Mouse (Mus musculus): ENCODE measurements at regions not wholly inside any gene's neighbourhood (a gene's known extent, or its start where the extent isn't known, plus 50 kb on each side); places are given as distances from the start of the nearest gene placed in this dataset.

- H3K27ac ChIP-seq (ENCODE audit: insufficient read depth, low read depth, low read length, poor library complexity, severe bottlenecking), result no peak overlapping the region
- DNase-seq (ENCODE audit: low read depth, low spot score), result no peak
- H3K9me3 ChIP-seq (ENCODE audit: control insufficient read depth, insufficient read depth, low read depth, low read length), result no peaks in the 10 kb centered on the region
- H3K36me3 ChIP-seq (ENCODE audit: control insufficient read depth, insufficient read depth, low read length, poor library complexity, severe bottlenecking), result no peaks in the 10 kb centered on the region
- H3K4me1 ChIP-seq (ENCODE audit: control insufficient read depth in 2 of 2, insufficient read depth in 2 of 2, low read length in 2 of 2, poor library complexity in 1 of 2), result peaks cover 4 to 12% of the 10 kb centered on the region in 2 experiments; a peak in 2 of 4 replicates
- no peak overlapping the region for H3K4me3 ChIP-seq (ENCODE audit: insufficient read depth in 1 of 2, low read depth in 1 of 2, low read length in 2 of 2, poor library complexity in 1 of 2, severe bottlenecking in 1 of 2)
- in situ Hi-C loops (cut with MboI; ENCODE audit: low sequenced_read_pairs in 2 of 2, unreplicated experiment in 2 of 2), result no loop called here
- no peak for TF ChIP-seq CHD2 (IDR thresholded peaks at IDR 0.05; ENCODE audit: low read depth, low read length)
- TF ChIP-seq MAFK (IDR thresholded peaks at IDR 0.05; ENCODE audit: insufficient read depth, low read depth, low read length), result no peak
- TF ChIP-seq ZC3H11A (IDR thresholded peaks at IDR 0.05; ENCODE audit: borderline replicate concordance, low read depth, low read length), result no peak
- no peak for TF ChIP-seq ZNF384 (IDR thresholded peaks at IDR 0.05; ENCODE audit: low read depth, low read length)
- no peak for TF ChIP-seq HCFC1 (IDR thresholded peaks at IDR 0.05; ENCODE audit: borderline replicate concordance, insufficient read depth, low read length)
- no peak overlapping the region for H3K9ac ChIP-seq (ENCODE audit: insufficient read depth, low read depth, low read length, poor library complexity, severe bottlenecking)
Measured at GRCm38 (mm10) chr2:166400304-166400703, 244.8 kb upstream of the Sulf2 start.

GRCm38 (mm10) chr2:166399140-166399830 lies 243.8 kb upstream of the Sulf2 start:
- DNase-seq (ENCODE audit: low read depth, low spot score), result no peak
- H3K9ac ChIP-seq (ENCODE audit: insufficient read depth, low read depth, low read length, poor library complexity, severe bottlenecking), result no peak overlapping the region

GRCm38 (mm10) chr2:166398774-166399139 lies 243.3 kb upstream of the Sulf2 start:
- TF ChIP-seq ZNF384 (IDR thresholded peaks at IDR 0.05; ENCODE audit: low read depth, low read length), result no peak
- TF ChIP-seq HCFC1 (IDR thresholded peaks at IDR 0.05; ENCODE audit: borderline replicate concordance, insufficient read depth, low read length), result no peak
- no peak for TF ChIP-seq MAFK (IDR thresholded peaks at IDR 0.05; ENCODE audit: insufficient read depth, low read depth, low read length)
- no peak for TF ChIP-seq CHD2 (IDR thresholded peaks at IDR 0.05; ENCODE audit: low read depth, low read length)
- TF ChIP-seq ZC3H11A (IDR thresholded peaks at IDR 0.05; ENCODE audit: borderline replicate concordance, low read depth, low read length), result no peak
- no peak overlapping the region for H3K4me3 ChIP-seq (ENCODE audit: insufficient read depth in 1 of 2, low read depth in 1 of 2, low read length in 2 of 2, poor library complexity in 1 of 2, severe bottlenecking in 1 of 2)
- no peaks in the 10 kb centered on the region for H3K9me3 ChIP-seq (ENCODE audit: control insufficient read depth, insufficient read depth, low read depth, low read length)
- no peak for DNase-seq (ENCODE audit: low read depth, low spot score)
- in situ Hi-C loops (cut with MboI; ENCODE audit: low sequenced_read_pairs in 2 of 2, unreplicated experiment in 2 of 2), result no loop called here
- H3K9ac ChIP-seq (ENCODE audit: insufficient read depth, low read depth, low read length, poor library complexity, severe bottlenecking), result no peak overlapping the region
- peaks cover 0 to 9% of the 10 kb centered on the region in 2 experiments; a peak in 1 of 4 replicates for H3K4me1 ChIP-seq (ENCODE audit: control insufficient read depth in 2 of 2, insufficient read depth in 2 of 2, low read length in 2 of 2, poor library complexity in 1 of 2)
- H3K27ac ChIP-seq (ENCODE audit: insufficient read depth, low read depth, low read length, poor library complexity, severe bottlenecking), result no peak overlapping the region
- no peaks in the 10 kb centered on the region for H3K36me3 ChIP-seq (ENCODE audit: control insufficient read depth, insufficient read depth, low read length, poor library complexity, severe bottlenecking)

More at GRCm38 (mm10) chr2:166399140-166399830, 243.8 kb upstream of the Sulf2 start:
- no peak overlapping the region for H3K4me3 ChIP-seq (ENCODE audit: insufficient read depth in 1 of 2, low read depth in 1 of 2, low read length in 2 of 2, poor library complexity in 1 of 2, severe bottlenecking in 1 of 2)
- H3K4me1 ChIP-seq (ENCODE audit: control insufficient read depth in 2 of 2, insufficient read depth in 2 of 2, low read length in 2 of 2, poor library complexity in 1 of 2), result peaks cover 4 to 9% of the 10 kb centered on the region in 2 experiments; a peak in 2 of 4 replicates
- no peak overlapping the region for H3K27ac ChIP-seq (ENCODE audit: insufficient read depth, low read depth, low read length, poor library complexity, severe bottlenecking)
- TF ChIP-seq HCFC1 (IDR thresholded peaks at IDR 0.05; ENCODE audit: borderline replicate concordance, insufficient read depth, low read length), result no peak
- no peak for TF ChIP-seq ZC3H11A (IDR thresholded peaks at IDR 0.05; ENCODE audit: borderline replicate concordance, low read depth, low read length)
- no peak for TF ChIP-seq MAFK (IDR thresholded peaks at IDR 0.05; ENCODE audit: insufficient read depth, low read depth, low read length)
- no peak for TF ChIP-seq ZNF384 (IDR thresholded peaks at IDR 0.05; ENCODE audit: low read depth, low read length)
- TF ChIP-seq CHD2 (IDR thresholded peaks at IDR 0.05; ENCODE audit: low read depth, low read length), result no peak
- H3K36me3 ChIP-seq (ENCODE audit: control insufficient read depth, insufficient read depth, low read length, poor library complexity, severe bottlenecking), result no peaks in the 10 kb centered on the region
- H3K9me3 ChIP-seq (ENCODE audit: control insufficient read depth, insufficient read depth, low read depth, low read length), result no peaks in the 10 kb centered on the region
- in situ Hi-C loops (cut with MboI; ENCODE audit: low sequenced_read_pairs in 2 of 2, unreplicated experiment in 2 of 2), result no loop called here

GRCm38 (mm10) chr2:166398156-166398555 lies 242.7 kb upstream of the Sulf2 start:
- Histone ChIP-seq H3K27ac (ENCODE audit: insufficient read depth, low read depth, low read length, poor library complexity, severe bottlenecking) (no peak overlapping the region), H3K9me3 (ENCODE audit: control insufficient read depth, insufficient read depth, low read depth, low read length) (no peaks in the 10 kb centered on the region), H3K4me1 (ENCODE audit: control insufficient read depth in 2 of 2, insufficient read depth in 2 of 2, low read length in 2 of 2, poor library complexity in 1 of 2) (peaks cover 0 to 6% of the 10 kb centered on the region in 2 experiments; a peak in 1 of 4 replicates), H3K9ac (ENCODE audit: insufficient read depth, low read depth, low read length, poor library complexity, severe bottlenecking) (no peak overlapping the region), H3K36me3 (ENCODE audit: control insufficient read depth, insufficient read depth, low read length, poor library complexity, severe bottlenecking) (no peaks in the 10 kb centered on the region), H3K4me3 (ENCODE audit: insufficient read depth in 1 of 2, low read depth in 1 of 2, low read length in 2 of 2, poor library complexity in 1 of 2, severe bottlenecking in 1 of 2) (no peak overlapping the region)
- DNase-seq (ENCODE audit: low read depth, low spot score), result no peak
- in situ Hi-C loops (cut with MboI; ENCODE audit: low sequenced_read_pairs in 2 of 2, unreplicated experiment in 2 of 2), result no loop called here
- no peak for TF ChIP-seq HCFC1 (IDR thresholded peaks at IDR 0.05; ENCODE audit: borderline replicate concordance, insufficient read depth, low read length)
- TF ChIP-seq ZNF384 (IDR thresholded peaks at IDR 0.05; ENCODE audit: low read depth, low read length), result no peak
- TF ChIP-seq CHD2 (IDR thresholded peaks at IDR 0.05; ENCODE audit: low read depth, low read length), result no peak
- TF ChIP-seq MAFK (IDR thresholded peaks at IDR 0.05; ENCODE audit: insufficient read depth, low read depth, low read length), result no peak
- TF ChIP-seq ZC3H11A (IDR thresholded peaks at IDR 0.05; ENCODE audit: borderline replicate concordance, low read depth, low read length), result no peak
